Mouse (Mus musculus) hematopoietic stem cell, adult 5-6 weeks (primary cell): ENCODE measurements around the gene Madcam1. TPM values are rescaled to one million over a fixed set of nuclear protein-coding genes. Genes with fewer than 3 reads are reported as not detected.
"Not testable (repeated sequence)": the region's sequence is repeated elsewhere in the genome, so short reads cannot be mapped to it uniquely, and the experiment has no call there.

Source experiments
- ATAC-seq, 2 experiments: fragments of 125-278 bp in 1 of 2; replicated peaks in 1 of 2; 2 replicates each; pipeline ENCODE4 v1.8.0; 2016 to 2017; ENCODE audit warnings: inconsistent platforms in 2 of 2, mild to moderate bottlenecking in 2 of 2, moderate number of reproducible peaks in 2 of 2, low read depth in 1 of 2, moderate TSS enrichment in 1 of 2; ENCODE audit not compliant: low FRiP score in 2 of 2, poor library complexity in 2 of 2, severe bottlenecking in 2 of 2, insufficient read depth in 1 of 2, low TSS enrichment in 1 of 2
- total RNA-seq: library from RNA; stranded (forward); fragments of 172-1452, 232-1000 nt; gene quantifications from 2 replicates; pipeline ENCODE4 v1.2.3, GENCODE M21; 2017

The Madcam1 gene
- total RNA-seq, 1 experiment from 2014 or later: not detected

GRCm38 (mm10) chr10:79701443-79702129 lies 37.2 kb downstream of the Madcam1 start:
- ATAC-seq: no peak

GRCm38 (mm10) chr10:79702970-79703369 lies 38.6 kb downstream of the Madcam1 start:
- ATAC-seq: not testable (repeated sequence)

- ATAC-seq: no peak
Measured at GRCm38 (mm10) chr10:79703541-79703940, 39.2 kb downstream of the Madcam1 start.

GRCm38 (mm10) chr10:79704065-79704969 lies 40.0 kb downstream of the Madcam1 start, which contains the start of gene Bsg:
Bsg (plus strand) TSS chr10:79704491.
- ATAC-seq: peak; percentile 93 to 95

GRCm38 (mm10) chr10:79704970-79705360 lies 40.6 kb downstream of the Madcam1 start:
- ATAC-seq: no peak

- no peak; a peak in 1 of 4 replicates for ATAC-seq
Measured at GRCm38 (mm10) chr10:79705951-79706350, 41.6 kb downstream of the Madcam1 start.

- ATAC-seq: no peak
Measured at GRCm38 (mm10) chr10:79706406-79707094, 42.2 kb downstream of the Madcam1 start.

- ATAC-seq: no peak
Measured at GRCm38 (mm10) chr10:79707162-79707561, 42.8 kb downstream of the Madcam1 start.

- ATAC-seq: no peak
Measured at GRCm38 (mm10) chr10:79707759-79708158, 43.4 kb downstream of the Madcam1 start.

GRCm38 (mm10) chr10:79708668-79709067 lies 44.3 kb downstream of the Madcam1 start:
- no peak for ATAC-seq

- no peak for ATAC-seq
Measured at GRCm38 (mm10) chr10:79709307-79709706, 44.9 kb downstream of the Madcam1 start.

GRCm38 (mm10) chr10:79712029-79712428 lies 47.7 kb downstream of the Madcam1 start:
- ATAC-seq: 0 out of 4 replicates have a peak, but pooled peaks of 1 of the 2 experiments have one; percentile 15

GRCm38 (mm10) chr10:79712499-79713126 lies 48.3 kb downstream of the Madcam1 start:
- peak; percentile 46 to 51; a peak in 3 of 4 replicates for ATAC-seq

GRCm38 (mm10) chr10:79713163-79713562 lies 48.8 kb downstream of the Madcam1 start:
- ATAC-seq: no peak

- ATAC-seq: no peak
Measured at GRCm38 (mm10) chr10:79714996-79715395, 50.6 kb downstream of the Madcam1 start.

GRCm38 (mm10) chr10:79716254-79716987 lies 52.1 kb downstream of the Madcam1 start, which contains the start of gene Hcn2:
Hcn2 (plus strand) TSS chr10:79716634.
- no peak for ATAC-seq

- ATAC-seq: no peak
Measured at GRCm38 (mm10) chr10:79716988-79717355, 52.6 kb downstream of the Madcam1 start.
